Mouse (Mus musculus) testis, adult 2 months (tissue): Measurements from ENCODE around the gene Apom. TPM values are rescaled to one million over a fixed set of nuclear protein-coding genes. Genes with fewer than 3 reads are reported as not detected.

Source experiments
- H3K27ac ChIP-seq: fragments of 200-500 bp; 2 replicates; pipeline ENCODE4 v1.5.1; 2012; ENCODE audit warnings: low read depth, low read length; ENCODE audit not compliant: control insufficient read depth, insufficient read depth
- H3K27me3 ChIP-seq: fragments of 200-500 bp; 2 replicates; pipeline ENCODE4 v1.6.1; 2012; ENCODE audit warnings: mild to moderate bottlenecking, low read length, moderate library complexity; ENCODE audit not compliant: control insufficient read depth, insufficient read depth
- H3K36me3 ChIP-seq: fragments of 200-500 bp; 2 replicates; pipeline ENCODE4 v1.6.1; 2012; ENCODE audit warnings: mild to moderate bottlenecking, low read length; ENCODE audit not compliant: control insufficient read depth, insufficient read depth
- H3K4me1 ChIP-seq: fragments of 200-500 bp; 2 replicates; pipeline ENCODE4 v1.6.1; 2012; ENCODE audit warnings: low read length; ENCODE audit not compliant: control insufficient read depth, insufficient read depth
- H3K4me3 ChIP-seq: fragments of 200-500 bp; 2 replicates; pipeline ENCODE4 v1.5.1; 2012; ENCODE audit warnings: low read depth, mild to moderate bottlenecking, low read length, moderate library complexity, mixed read lengths; ENCODE audit not compliant: control insufficient read depth
- CTCF ChIP-seq: fragments of 200-500 bp; IDR thresholded peaks from 2 replicates; pipeline ENCODE4 v1.5.1; 2012; ENCODE audit warnings: low read depth, mild to moderate bottlenecking, inconsistent platforms, low read length, moderate library complexity; ENCODE audit not compliant: control insufficient read depth, insufficient read depth, insufficient replicate concordance
- POLR2A ChIP-seq: fragments of 200-500 bp; IDR thresholded peaks from 2 replicates; pipeline ENCODE4 v1.6.1; 2012; ENCODE audit warnings: low read depth, mild to moderate bottlenecking, inconsistent platforms, low read length, moderate library complexity; ENCODE audit not compliant: control insufficient read depth
- polyA plus RNA-seq: library from polyadenylated mRNA; depleted of rRNA; stranded (reverse); fragments of >200 nt; gene quantifications from 2 replicates; pipeline ENCODE4 v1.2.3, GENCODE M21; 2012

Apom gene
- polyA plus RNA-seq, 1 experiment, result 0.48 TPM

GRCm38 (mm10) chr17:35157661-35158175 lies 25.9 kb upstream of the Apom start:
- Histone ChIP-seq H3K4me1 (peaks cover 2% of the 10 kb centered on the region), H3K4me3 (no peak overlapping the region), H3K36me3 (peaks cover 28% of the 10 kb centered on the region), H3K27ac (no peak overlapping the region), H3K27me3 (no peaks in the 10 kb centered on the region)
- TF ChIP-seq POLR2A, result no peak
- TF ChIP-seq CTCF, result no peak

DNA sequence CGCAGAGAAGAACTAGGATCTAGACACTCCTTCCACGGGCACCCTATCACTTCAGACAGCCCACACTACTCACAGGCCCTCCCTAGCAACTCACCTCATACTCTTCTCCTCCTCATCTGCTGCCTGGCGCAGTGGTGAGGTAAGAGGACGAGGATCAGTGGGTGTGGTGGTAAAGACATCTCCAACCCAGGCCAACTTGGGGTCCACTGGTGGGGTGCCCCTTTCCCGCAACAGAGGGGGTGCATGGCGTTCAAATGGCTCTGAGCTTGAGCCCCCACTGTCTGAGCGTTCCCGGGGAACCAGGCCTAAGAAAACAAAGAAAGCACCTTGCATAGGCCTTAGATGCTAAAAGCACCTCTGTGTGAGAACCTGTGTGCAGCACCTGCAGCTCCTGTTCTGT lies 25.4 kb upstream of the Apom start:
- H3K4me3 ChIP-seq, result no peak overlapping the region
- TF ChIP-seq CTCF (no peak), POLR2A (no peak)
- H3K27ac ChIP-seq, result no peak overlapping the region
- no peaks in the 10 kb centered on the region for H3K27me3 ChIP-seq
- peaks cover 2% of the 10 kb centered on the region for H3K4me1 ChIP-seq
- peaks cover 30% of the 10 kb centered on the region for H3K36me3 ChIP-seq

DNA sequence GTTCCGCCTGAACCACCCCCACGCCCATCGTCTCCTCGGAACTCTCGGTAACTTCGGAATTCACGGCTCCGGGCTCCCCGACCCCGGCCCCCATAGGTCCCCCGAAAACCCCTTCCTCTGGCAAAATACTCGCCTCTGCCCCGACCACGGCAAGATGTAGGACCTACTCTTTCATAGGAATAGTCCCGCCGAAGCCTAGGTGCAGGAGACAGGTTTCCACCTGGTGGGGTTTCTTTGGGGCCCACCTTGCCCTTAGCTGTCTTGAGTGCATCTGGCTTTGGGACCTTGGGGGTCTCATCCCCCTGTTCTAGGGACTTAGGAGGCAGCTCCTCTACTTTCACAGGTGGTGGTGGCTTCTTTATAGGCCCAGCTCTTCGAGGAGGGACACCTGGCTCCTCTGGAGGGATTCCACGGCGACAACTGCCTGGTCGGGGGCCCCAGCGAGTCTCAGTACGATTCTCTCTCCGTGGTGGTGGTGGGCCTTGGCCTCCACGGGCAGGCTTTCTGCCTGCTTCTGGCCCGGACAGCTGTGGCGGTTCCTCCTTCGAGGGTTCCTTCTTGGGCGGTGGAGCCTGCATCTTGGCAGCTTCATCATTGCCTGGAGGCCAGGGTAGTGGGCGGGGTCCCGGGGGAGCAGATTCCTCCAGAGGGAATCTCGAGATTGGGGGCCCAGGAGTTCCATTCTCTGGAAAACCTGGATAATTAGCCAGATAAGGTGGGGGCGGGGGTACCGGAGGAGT lies 24.8 kb upstream of the Apom start:
- peaks cover 2% of the 10 kb centered on the region for H3K4me1 ChIP-seq
- no peaks in the 10 kb centered on the region for H3K27me3 ChIP-seq
- H3K4me3 ChIP-seq, result no peak overlapping the region
- H3K27ac ChIP-seq, result no peak overlapping the region
- peaks cover 30% of the 10 kb centered on the region for H3K36me3 ChIP-seq
- TF ChIP-seq CTCF (no peak), POLR2A (no peak)

GRCm38 (mm10) chr17:35155451-35155850 lies 23.6 kb upstream of the Apom start:
- Histone ChIP-seq H3K36me3 (peaks cover 28% of the 10 kb centered on the region), H3K4me1 (peaks cover 2% of the 10 kb centered on the region), H3K27ac (no peak overlapping the region), H3K4me3 (no peak overlapping the region), H3K27me3 (no peaks in the 10 kb centered on the region)
- TF ChIP-seq POLR2A (no peak), CTCF (0 out of 2 replicates have a peak, but pooled peaks have one; percentile 1)

- Histone ChIP-seq H3K27ac (no peak overlapping the region), H3K27me3 (no peaks in the 10 kb centered on the region), H3K4me3 (no peak overlapping the region), H3K4me1 (peaks cover 2% of the 10 kb centered on the region), H3K36me3 (peaks cover 29% of the 10 kb centered on the region)
- TF ChIP-seq POLR2A (no peak), CTCF (no peak)
Observed at GRCm38 (mm10) chr17:35154616-35155015, 22.8 kb upstream of the Apom start.

- no peak overlapping the region for H3K27ac ChIP-seq
- no peak for TF ChIP-seq CTCF
- no peak for TF ChIP-seq POLR2A
- H3K4me1 ChIP-seq, result peaks cover 2% of the 10 kb centered on the region; the same call in 1 of the 2 replicates
- H3K4me3 ChIP-seq, result no peak overlapping the region
- H3K27me3 ChIP-seq, result no peaks in the 10 kb centered on the region
- H3K36me3 ChIP-seq, result peaks cover 25% of the 10 kb centered on the region
Observed at GRCm38 (mm10) chr17:35153931-35154330, 22.1 kb upstream of the Apom start.

- H3K36me3 ChIP-seq, result peaks cover 24% of the 10 kb centered on the region
- H3K27me3 ChIP-seq, result no peaks in the 10 kb centered on the region
- H3K4me1 ChIP-seq, result peaks cover 2% of the 10 kb centered on the region; the same call in 1 of the 2 replicates
- H3K4me3 ChIP-seq, result no peak overlapping the region
- H3K27ac ChIP-seq, result no peak overlapping the region
- TF ChIP-seq CTCF (no peak), POLR2A (no peak)
Observed at GRCm38 (mm10) chr17:35153077-35153476, 21.2 kb upstream of the Apom start.
